Mouse (Mus musculus): ENCODE measurements around the gene Cox4i1.

Gene Cox4i1

DNA sequence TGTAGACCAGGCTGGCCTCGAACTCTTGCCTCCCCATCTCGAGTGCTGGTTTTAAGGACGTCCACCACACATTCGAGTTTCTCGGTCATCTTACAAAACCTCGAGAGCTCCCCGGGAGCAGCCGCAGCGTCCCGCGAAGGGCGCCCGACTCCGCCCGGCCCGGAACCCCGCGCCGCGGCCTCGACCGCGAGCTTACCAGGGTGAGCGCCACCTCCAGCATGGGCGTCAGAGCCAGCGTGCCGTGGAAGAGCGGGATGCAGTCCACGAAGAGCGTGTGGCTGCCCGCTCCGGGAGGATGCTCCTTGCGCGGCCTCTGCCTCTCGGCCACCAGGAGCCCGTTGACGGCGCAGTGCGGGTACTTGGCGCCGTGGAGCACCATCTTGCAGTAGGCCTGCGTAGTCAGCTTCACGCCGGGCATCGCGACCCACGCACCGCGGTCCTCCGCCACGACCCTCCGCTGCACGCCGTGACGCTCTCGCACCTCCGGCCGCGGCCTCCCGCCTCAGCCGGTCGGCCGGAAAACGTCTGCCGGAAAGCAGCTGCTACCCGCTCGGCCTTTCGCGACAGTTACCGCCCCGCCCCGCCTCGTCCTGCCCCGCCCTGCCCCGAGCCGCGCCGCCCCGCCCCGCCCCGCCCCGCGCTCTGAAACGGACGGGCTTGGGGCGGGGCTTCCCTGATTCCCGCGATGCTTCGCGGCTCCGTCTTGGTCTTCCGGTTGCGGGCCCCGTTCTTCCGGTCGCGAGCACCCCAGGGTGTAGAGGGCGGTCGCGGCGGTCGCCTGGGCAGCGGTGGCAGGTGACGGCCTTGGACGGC is at the start of gene Cox4i1, which contains the start of gene Gm27021:
Gene Cox4i1 (plus strand): TSS at position 662 of the 813 bp plus-strand sequence.
Gene Gm27021 (minus strand): TSS at position 519 of the 813 bp plus-strand sequence.
- DNase-seq (ENCODE audit: low read depth, low spot score) = peak; percentile 97

DNA sequence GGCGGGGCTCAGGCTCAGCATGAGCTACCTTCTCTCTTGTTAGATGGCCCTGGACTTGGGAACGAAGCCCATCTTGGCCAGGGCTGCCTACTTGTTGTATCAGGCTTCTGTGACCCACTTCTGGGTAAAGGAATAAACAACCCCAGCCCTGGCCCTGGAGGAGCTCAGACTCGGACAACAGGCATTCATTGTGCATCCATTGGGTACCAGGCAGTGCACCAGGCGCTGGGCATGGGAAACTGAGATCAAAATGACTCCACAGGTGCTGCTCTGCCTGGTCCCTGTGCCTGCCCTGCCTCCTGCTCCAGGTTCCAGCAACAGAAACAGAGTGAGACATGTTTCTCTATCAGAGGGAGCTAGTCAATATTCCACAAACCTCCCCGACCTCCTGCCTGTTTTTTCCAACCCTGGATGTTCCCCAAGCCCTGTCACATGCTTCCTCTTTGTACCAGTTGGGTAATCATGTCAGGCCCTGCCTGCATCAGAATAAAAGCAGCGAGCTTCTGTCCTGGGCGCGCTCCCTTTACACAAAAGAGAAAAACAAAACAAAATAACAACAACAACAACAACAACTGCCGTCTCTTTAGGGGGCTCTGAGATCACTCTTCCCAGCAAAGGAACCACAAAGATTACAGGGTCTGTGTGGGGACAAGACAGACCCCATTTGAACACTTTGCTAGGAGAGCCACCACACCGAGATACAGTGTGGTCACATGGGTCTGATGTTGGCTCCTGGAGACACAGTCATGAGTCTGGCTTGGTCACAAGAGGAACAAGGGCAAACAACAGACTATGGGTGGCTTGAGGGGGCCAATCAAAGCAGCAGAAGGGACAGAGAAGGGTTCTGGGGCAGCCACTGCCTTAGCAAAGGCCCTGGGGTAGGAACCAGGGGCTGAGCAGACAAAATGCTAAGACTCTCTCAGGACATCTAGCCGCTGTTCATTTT is 48.5 kb upstream of the Cox4i1 start:
- DNase-seq (ENCODE audit: low read depth, low spot score) = no peak

DNA sequence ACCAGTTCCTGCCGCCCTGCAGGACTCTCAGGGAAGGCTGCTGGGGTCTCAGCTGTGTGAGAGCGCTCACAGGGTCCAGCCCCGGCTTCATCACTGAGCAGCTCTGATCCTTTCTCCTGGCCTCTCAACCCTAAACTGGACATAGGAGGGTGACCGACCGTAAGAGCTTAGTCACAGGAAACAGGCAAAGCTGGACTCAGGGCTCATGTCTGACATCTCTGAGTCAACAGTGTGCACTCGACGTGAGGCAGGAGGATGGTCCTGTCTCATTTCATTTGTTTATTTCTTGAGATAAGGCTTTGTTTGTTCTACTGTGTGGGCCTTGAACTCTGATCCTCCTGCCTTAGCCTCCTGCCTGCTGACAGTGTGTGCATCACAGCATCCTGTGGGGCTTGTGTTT is 47.6 kb upstream of the Cox4i1 start:
- DNase-seq (ENCODE audit: low read depth, low spot score) = no peak

DNA sequence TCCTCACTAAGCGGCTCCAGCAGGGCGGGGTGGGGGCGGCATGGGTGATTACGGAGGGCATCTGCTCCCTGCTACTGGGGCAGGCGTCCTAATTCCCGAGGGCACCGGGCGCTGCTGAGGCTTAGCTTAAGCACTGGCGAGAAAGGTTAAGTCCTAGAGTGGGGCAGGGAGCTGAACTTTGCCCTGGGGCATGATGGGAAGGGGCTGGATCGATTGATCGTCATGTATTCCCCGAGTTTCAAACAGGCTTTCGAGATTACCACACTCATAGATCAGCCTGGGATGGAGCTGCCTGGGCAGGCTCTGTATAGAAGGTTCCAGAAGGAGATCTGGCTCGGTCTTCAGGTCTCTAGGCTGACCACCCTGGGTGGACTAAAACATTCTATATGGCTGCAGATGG is 45.9 kb upstream of the Cox4i1 start:
- no peak for DNase-seq (ENCODE audit: low read depth, low spot score)

DNA sequence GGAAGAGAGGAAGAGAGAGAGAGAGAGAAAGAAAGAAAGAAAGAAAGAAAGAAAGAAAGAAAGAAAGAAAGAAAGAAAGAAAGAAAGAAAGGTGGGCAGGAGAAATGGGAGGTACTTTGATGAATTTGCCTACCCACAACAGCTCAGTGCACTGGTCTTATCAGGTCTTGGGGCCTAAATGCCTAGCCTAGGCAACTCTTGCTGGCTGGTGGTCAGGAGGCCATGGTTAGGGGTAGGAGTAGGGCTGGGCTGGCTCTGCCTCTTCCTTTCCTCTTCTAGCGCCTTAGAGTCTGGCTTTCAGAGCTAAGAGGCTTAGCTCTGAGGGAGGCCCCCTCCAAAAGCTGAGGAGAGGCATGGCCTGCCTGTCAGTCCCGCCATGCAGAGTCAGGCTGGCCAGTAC is 44.4 kb upstream of the Cox4i1 start:
- DNase-seq (ENCODE audit: low read depth, low spot score) = no peak

DNA sequence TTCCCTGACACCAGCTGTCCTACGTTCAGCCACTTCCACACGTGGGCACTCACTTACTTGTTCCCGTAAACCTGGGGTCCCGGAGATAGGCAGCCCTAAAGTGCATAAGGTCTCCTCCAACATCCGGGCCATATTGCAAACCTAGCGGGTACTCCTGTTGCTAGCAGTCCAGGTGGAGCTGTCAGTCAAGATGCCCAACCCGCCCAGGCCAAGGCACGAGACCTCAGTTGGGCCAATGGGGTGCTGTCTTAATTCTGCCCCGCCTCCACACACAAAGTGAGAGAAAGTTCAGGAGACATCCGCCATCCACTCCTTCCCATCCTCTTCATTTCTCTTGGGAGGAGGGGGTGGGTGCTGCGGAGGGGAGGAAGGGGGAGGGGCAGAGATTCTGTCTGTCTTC is 41.6 kb upstream of the Cox4i1 start:
- no peak for DNase-seq (ENCODE audit: low read depth, low spot score)

DNA sequence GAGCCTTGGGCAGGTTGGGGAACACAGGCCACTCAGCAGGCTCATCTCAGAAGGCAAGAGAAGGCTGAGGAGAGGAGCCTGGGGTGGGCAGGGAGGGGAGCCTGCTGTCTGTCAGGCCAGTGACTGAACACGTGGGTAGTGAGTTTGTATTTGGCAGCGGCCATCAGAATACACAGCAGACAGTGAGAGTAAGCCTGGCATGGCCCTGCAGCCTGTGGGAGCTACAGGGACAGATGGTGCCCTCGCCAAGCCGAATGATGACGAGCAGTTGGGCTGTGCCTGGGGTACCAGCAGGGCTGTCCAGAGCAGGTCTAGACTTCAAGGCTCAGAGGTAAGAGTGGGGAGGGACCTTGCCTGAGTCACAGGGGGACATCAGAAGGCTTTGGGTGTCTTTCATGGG is 40.7 kb upstream of the Cox4i1 start:
- DNase-seq (ENCODE audit: low read depth, low spot score) = no peak

DNA sequence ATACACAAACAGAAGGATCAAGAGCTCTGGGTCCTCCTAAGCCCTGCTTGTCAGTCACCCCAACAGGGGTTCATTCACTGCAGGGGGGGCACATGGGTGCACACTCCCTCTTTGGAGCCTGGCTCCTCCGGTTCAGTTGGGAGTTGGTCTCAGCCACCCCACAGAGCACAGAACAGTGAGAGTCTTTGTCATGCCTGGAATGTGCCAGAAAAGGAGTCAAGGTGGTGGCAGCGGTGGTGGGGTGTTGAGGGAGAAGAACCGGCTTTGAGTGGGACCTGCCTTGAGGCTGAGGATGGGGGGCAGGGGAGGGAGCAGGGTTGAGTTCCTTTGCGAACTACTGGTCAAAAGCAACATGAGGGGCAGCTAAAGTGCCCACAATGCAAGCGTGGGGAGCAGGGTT is 38.0 kb upstream of the Cox4i1 start:
- DNase-seq (ENCODE audit: low read depth, low spot score) = no peak

DNA sequence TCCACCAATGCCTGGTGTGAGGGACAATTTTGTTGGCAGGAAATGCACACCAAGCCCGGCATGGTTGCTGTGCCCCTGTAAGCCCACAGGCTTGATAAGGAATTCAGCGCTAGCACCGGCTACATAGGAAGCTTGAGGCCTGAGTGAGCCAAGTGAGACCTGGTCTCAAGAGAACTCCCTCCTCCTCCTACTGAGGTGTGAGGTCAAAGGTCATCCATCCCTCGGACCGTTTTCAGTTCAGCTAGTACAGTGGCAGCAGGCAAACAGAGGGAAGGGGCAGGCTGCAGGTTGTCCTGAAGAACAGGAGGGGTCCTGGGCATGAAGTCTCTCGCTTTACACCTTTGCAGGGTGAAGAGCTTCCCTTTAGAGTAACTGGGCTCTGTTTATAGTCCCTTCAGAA is 37.2 kb upstream of the Cox4i1 start:
- DNase-seq (ENCODE audit: low read depth, low spot score) = no peak

DNA sequence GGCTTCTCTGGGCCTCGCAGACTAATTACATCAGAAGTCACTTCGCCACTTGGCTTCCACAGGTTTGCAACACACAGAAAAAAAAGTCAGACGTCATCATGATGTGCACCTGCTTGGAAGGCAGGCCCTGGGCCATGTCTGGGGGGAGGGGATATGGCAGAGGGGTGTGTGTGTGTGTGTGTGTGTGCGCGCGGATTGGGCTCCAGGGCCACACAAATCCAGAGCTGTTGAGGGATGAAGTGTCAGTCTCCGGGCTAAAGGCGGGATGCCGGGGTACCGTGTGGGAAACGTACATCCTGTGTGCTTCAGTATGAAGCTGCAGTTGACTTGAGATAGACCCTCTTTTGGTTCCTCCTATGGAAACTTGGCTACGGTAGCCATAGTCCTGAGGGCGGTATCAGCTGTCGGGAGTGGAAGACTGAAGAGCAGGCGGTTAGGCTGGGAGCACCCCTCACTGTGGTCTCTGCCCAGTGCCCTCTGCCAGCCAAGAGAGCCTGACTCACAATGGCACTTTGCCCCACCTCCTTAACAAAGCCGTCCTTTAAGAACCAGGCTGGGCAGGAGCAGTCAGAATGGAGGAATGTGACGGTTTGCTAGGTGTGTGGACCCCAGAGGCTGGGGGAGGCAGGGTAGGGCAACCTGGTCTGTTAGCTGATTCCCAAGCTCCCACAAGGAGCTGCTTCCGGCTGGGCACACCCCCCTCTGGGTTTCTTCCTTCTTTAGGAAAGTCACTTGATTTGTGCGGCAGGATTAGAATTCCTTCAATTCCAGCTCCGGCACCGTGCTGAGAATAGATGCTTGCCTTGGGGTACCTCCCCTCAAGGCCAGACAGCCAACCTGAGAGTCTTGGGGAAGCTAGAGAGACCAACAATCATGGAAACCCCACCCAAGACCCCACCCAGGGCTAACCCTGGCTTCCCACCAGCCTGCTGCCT is 36.3 kb upstream of the Cox4i1 start:
- no peak for DNase-seq (ENCODE audit: low read depth, low spot score)

DNA sequence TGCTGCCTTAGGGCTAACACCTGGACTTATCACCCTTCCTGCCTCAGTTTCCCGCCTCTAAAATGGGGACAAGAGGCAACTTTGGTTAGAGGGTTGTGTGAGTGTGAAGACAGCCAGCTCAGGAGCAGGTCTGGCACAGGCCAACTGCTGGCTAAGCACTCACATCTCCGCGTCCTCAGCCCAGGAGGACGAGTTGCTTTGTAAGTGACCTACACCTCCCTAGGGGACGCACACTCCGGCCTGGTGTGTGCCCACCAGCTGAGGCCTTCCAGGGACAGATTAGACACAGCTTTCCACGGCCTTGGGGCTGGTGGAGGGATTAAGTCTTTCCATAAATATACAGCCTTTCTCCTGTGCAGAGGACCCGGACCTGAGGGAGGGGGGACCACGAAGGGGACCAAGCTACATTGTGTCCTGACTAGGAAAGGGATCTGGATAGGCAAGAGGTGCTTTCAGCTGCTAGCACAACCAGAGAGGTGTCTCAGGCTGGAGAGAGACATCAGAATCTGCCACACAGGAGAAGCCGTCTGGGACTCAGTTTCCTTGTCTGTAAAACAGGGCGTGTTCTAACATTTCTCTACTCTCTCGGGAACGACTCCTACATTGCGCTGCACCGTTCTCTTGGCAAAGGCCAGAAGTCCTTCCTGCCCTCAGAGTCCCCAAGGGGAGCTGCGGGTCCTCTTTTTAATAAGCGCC is 34.9 kb upstream of the Cox4i1 start:
- no peak for DNase-seq (ENCODE audit: low read depth, low spot score)

DNA sequence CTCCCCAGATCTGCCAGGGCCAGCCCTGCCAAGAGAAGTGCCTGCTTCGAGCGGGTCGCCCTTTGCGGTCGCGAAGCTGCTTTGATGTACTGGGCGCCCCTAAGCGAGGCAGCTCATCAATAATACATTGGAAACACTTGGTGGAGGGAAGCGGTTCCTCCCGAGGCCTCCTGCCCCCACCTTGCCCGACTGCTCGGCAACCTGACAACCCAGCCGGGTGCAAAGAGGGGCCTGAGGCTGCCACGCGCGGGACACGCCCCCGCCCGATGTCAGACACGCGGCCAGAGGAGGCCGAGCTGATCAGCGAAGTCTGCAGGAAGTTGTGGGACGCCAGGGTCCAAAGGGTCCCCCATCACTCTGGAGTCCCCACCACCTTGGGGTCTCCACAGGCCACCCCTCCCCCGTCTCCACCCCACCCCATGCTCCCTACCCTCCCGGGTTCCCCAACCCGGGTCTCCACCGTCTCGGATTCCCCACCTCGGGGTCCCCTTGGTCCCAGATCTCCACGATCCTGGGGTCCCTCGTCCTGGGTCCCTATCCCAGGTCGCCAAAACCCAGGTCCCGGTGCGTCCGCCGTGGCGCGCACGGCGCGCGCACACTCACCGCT is 34.3 kb upstream of the Cox4i1 start:
- DNase-seq (ENCODE audit: low read depth, low spot score) = peak; percentile 35

DNA sequence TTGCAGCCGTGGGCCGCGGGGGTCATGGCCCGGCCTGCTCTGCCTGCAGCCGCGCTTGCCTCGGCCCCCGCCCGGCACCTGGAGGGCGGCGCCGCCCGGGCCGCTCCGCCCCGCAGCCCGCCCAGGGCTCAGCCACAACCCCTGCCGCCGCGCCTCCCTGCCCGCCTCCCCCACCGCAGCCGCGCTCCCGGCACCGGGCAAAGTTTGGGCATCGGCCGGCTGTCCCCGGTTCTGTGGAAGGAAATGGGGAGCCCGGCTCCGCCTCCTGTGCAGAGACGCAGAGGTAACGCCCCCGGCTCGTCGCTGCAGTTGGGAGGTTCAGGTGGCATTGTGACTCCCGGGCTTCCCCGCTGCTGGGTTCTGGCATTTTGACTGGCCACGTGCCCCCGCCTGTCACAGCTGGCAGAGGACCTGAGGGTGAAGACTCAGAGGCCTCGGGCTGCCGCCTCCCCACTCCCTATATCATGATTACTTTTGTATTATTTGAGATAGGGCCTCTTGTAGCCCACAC is 33.6 kb upstream of the Cox4i1 start:
- peak; percentile 80 for DNase-seq (ENCODE audit: low read depth, low spot score)

DNA sequence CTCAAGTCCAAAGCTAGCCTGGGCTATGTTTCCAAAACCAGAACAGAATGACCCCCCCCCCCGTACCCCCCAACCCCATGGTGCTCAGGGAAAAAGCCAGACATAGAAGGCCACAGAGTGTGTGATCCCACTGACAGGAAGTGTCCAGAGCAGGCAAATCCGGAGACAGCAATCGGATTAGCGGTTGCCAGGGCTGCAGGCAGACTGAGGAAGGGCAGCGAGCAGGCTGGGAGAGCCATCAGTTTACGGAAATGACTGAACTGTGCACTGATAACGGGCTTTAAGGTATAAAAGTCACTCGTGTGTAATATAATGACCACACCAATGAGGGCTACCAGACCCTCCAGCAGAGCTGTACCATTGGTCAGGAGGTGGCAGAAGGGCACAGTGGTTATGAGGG is 26.8 kb upstream of the Cox4i1 start:
- no peak for DNase-seq (ENCODE audit: low read depth, low spot score)

DNA sequence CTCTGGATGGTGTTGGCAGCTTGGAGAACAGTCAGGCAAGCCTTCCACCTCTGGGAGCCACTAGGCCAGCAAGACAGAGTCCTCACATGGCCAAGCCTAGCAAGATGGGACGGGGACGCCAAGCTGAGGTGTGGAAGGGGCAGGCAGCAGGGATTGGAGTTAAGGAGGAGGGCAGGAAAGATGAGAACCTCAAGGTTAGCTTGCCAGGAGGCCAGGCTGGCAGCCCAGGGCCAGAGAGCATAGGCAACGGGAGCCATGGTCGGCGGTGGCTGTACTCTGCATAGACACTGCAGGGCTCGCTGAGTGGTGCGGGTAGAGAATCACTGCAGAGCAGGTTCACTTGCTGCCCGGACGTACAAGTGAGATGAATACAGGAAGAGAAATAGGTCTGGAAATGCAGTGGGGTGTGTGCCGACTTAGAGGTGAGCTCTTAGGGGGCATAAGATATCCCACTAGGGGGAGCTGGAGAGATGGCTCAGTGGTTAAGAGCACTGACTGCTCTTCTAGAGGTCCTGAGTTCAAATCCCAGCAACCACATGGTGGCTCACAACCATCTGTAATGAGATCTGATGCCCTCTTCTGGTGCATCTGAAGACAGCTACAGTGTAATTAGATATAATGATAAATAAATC is 25.9 kb upstream of the Cox4i1 start:
- DNase-seq (ENCODE audit: low read depth, low spot score) = peak; percentile 33

DNA sequence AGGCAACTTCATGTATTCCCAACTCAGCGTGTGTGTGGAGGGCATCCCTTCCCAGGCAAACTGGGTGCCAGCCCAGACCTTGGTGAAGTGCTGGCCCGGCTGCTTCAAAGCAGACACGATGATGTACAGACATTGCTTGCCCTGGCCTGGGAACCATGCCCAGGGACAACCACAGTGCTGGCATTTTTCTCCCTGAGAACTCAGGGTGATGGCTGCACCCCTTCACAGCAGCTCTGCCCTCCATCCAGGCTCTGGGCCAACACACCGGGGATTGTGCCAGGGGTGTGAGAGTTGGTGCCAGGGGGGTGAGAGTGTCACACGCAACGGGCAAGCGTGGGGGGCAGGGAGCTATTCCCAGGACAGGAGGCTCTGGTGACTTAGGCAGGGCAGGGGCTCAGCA is 23.4 kb upstream of the Cox4i1 start:
- no peak for DNase-seq (ENCODE audit: low read depth, low spot score)

DNA sequence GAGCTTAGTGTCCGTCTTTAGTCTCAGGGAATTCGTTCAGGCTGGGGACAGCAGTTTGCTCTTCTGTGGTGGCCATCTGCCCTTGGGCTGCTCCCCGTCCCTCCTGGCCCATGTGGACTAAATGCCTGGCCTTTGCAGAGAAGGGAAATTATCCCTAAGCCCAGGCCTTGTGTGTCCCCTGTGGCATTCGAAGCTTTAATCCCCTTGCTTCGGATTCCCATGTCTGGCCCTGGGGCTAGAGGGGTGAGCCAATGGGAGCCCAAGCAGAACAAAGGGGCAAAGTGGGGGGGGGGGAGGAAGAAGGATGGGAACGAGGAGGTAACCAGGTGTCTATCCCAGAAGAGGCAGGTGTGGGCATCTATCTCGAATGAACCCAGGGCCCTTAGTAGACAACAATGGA is 20.5 kb upstream of the Cox4i1 start, which contains the start of gene 1190005I06Rik:
Gene 1190005I06Rik (minus strand): TSS at position 101 of the 400 bp plus-strand sequence.
- DNase-seq (ENCODE audit: low read depth, low spot score) = no peak

DNA sequence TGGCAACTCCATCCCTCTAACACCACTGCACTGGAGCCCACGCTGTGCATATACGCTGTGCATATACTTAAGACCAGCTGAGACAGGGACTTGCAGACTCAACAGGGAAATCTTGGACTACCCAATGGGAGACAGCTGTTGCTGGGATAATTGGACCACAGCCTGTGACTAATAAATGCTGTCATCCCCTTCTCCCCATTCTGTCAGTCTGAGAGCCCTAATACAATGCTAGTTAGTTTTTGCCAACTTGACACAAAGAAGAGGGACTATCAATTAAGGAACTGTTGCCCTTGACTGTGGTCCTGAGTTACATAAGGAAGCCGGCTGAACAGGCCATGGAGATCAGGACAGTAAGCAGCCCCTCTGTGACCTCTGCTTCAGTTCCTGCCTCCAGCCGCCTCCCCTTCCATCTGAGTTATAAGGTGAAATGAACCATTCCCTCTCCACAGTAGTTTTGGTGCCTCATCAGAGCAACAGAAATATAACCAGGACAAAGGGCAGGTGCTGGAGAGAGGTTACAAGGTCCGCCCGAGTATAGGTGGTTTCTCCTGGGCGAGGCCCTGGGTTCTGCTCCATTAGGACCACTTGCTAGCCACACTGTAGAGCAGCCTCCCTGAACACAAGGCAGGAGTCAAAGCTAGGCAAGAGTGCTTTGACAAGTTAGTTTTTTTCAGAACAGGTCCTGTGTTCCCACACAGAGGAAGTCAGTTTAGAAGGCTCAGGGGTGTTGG is 11.5 kb upstream of the Cox4i1 start:
- DNase-seq (ENCODE audit: low read depth, low spot score) = no peak

DNA sequence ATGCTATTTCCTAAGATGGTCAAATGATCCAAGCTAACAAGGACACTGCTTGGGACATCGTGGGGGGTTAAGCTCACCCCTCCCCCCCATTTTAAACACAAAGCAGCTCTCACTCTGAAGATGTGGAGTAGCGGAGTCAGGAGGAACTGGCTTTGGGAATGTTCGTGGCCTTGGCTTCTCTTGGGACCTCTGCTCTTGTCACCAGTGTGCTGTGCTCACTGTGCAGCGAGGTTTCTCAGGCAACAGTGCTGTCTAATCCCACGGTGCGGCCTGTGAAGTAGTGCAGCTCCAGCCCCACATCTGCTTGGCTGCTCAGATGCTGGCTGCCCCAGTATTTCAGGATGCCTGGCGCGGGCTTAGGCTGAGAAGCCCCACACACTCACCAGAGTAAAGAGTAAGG is 10.6 kb upstream of the Cox4i1 start:
- no peak for DNase-seq (ENCODE audit: low read depth, low spot score)

Measured in CD4-positive, CD25-positive, alpha-beta regulatory T cell, adult 2 months (primary cell).